Comparison of ENCODE assay signal across 23 mouse cellular contexts in the genomic region with DNA sequence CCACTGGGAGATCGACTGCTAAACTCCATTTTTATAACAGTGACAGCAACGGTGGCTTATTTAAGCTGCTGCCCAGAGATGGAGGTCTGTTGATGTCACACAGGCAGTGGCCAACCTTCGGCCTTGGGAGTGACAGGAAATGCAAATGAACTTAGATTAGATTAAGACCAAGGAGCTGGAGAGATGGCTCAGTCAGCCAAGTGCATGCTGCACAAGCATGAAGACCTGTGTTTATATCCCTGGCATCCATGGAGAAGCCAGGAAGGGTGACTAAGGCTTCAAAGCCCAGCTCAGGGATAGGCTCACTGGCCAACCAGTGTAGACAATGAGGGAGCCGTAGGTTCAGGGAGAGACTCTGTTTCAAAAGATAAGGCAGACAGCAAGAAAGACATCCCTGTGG. TPM values are rescaled to one million over a fixed set of nuclear protein-coding genes. Genes with fewer than 3 reads are reported as not detected.
DNase-seq lines count a peak whose midpoint lies in the region; ATAC-seq and TF ChIP-seq lines count a peak whose summit lies in the region.
"Had no signal": no experiment of that assay in that cellular context is flagged by ENCODE, and none has a peak within 500 bp of the region (broad histone marks: within the 10 kb centered on the region; RNA-seq: fewer than 3 reads in every experiment).

No protein-coding gene starts in this region.

- no peak for TF ChIP-seq EP300 in heart, postnatal 0 days (IDR thresholded peaks at IDR 0.05; ENCODE audit: low read depth)
- peak; percentile 73 for TF ChIP-seq EP300 in lung, postnatal 0 days (IDR thresholded peaks at IDR 0.05)

- H3K27me3 ChIP-seq in heart, postnatal 0 days (ENCODE audit: control insufficient read depth, insufficient read depth, low read length) = no peaks in the 10 kb centered on the region
- H3K27me3 ChIP-seq in E14TG2a.4 (ENCODE audit: insufficient read depth, low read length) = no peaks in the 10 kb centered on the region
- H3K27me3 ChIP-seq in lung, postnatal 0 days (replicated peaks; ENCODE audit: insufficient read depth, low read length) = no peaks in the 10 kb centered on the region
- H3K27me3 ChIP-seq: CH12.LX; limb, embryonic 13.5 days; midbrain, embryonic 13.5 days; stomach, embryonic 15.5 days had no signal

- intact Hi-C loops in left cerebral cortex, postnatal 25 days (cut with DNase I) = no loop called here

- 18% methylated on average over 4 of the region's 4 CpGs for WGBS in heart, postnatal 0 days
- 41% methylated on average over 4 of the region's 4 CpGs for WGBS in lung, postnatal 0 days

- H3K4me1 ChIP-seq in heart, postnatal 0 days (ENCODE audit: control insufficient read depth, insufficient read depth) = peaks cover under 1% of the 10 kb centered on the region; the same call in 1 of the 2 replicates
- H3K4me1 ChIP-seq in E14TG2a.4 (replicated peaks; ENCODE audit: low read depth, low read length) = peaks cover 58% of the 10 kb centered on the region
- H3K4me1 ChIP-seq in lung, postnatal 0 days (ENCODE audit: insufficient read depth, low read depth, low read length) = no peaks in the 10 kb centered on the region
- H3K4me1 ChIP-seq: forebrain, embryonic 10.5 days; midbrain, embryonic 13.5 days; stomach, embryonic 15.5 days had no signal

- H3K36me3 ChIP-seq in heart, postnatal 0 days (replicated peaks; ENCODE audit: control insufficient read depth, insufficient read depth, low read length) = no peaks in the 10 kb centered on the region
- peaks cover 3% of the 10 kb centered on the region; the same call in 1 of the 2 replicates for H3K36me3 ChIP-seq in E14TG2a.4 (ENCODE audit: insufficient read depth, low read length)
- H3K36me3 ChIP-seq in lung, postnatal 0 days (ENCODE audit: insufficient read depth, low read length) = no peaks in the 10 kb centered on the region
- H3K36me3 ChIP-seq: forebrain, embryonic 10.5 days; hindbrain, embryonic 10.5 days; limb, embryonic 13.5 days; midbrain, embryonic 13.5 days; stomach, embryonic 15.5 days had no signal

- no peak overlapping the region for H3K4me3 ChIP-seq in heart, postnatal 0 days (ENCODE audit: low read depth, low read length)
- peak overlapping the region; percentile 18; the same call in 1 of the 2 replicates for H3K4me3 ChIP-seq in E14TG2a.4 (replicated peaks; ENCODE audit: low read length)
- no peak overlapping the region for H3K4me3 ChIP-seq in lung, postnatal 0 days (ENCODE audit: low read depth, low read length)
- H3K4me3 ChIP-seq: forebrain, embryonic 10.5 days; gastrocnemius, adult 2 months; hindbrain, embryonic 10.5 days; limb, embryonic 13.5 days; midbrain, embryonic 13.5 days; myocyte; stomach, embryonic 15.5 days had no signal

- no peak for DNase-seq in heart, postnatal 0 days (ENCODE audit: low spot score)
- no peak for DNase-seq in heart, adult 8-10 months (ENCODE audit: low spot score)
- DNase-seq in MN1 (ENCODE audit: low spot score) = peak; percentile 65
- peak; percentile 64 for DNase-seq in lung, postnatal 0 days (ENCODE audit: low spot score)
- no peak for DNase-seq in cerebellum, postnatal 36 days
- DNase-seq in left cerebral cortex, postnatal 25 days (ENCODE audit: low spot score in 2 of 2) = no peak
- DNase-seq: adrenal gland, postnatal 36 days; cerebellum, adult 11-12 months; cerebellum, postnatal 25 days; gastrocnemius, adult 2 months; kidney, adult 9 months; right cerebral cortex, postnatal 14 days had no signal

- H3K9ac ChIP-seq in heart, postnatal 0 days (replicated peaks; ENCODE audit: low read depth, low read length) = no peak overlapping the region
- H3K9ac ChIP-seq in lung, postnatal 0 days (replicated peaks; ENCODE audit: low read depth) = no peak overlapping the region
- H3K9ac ChIP-seq: limb, embryonic 13.5 days; liver, embryonic 14.5 days; midbrain, embryonic 13.5 days; stomach, embryonic 15.5 days had no signal

- no peak for TF ChIP-seq CTCF in heart, postnatal 0 days (IDR thresholded peaks at IDR 0.05; ENCODE audit: low read depth)
- no peak for TF ChIP-seq CTCF in E14TG2a.4 (conservative IDR thresholded peaks at IDR 0.05; ENCODE audit: low read length)
- no peak for TF ChIP-seq CTCF in lung, postnatal 0 days (IDR thresholded peaks at IDR 0.05)

- no peaks in the 10 kb centered on the region for H3K9me3 ChIP-seq in heart, postnatal 0 days (replicated peaks; ENCODE audit: control insufficient read depth, low read length)
- H3K9me3 ChIP-seq in E14TG2a.4 (ENCODE audit: low read length) = no peaks in the 10 kb centered on the region
- no peaks in the 10 kb centered on the region for H3K9me3 ChIP-seq in lung, postnatal 0 days (ENCODE audit: low read length)
- H3K9me3 ChIP-seq: hindbrain, embryonic 10.5 days; limb, embryonic 13.5 days; midbrain, embryonic 13.5 days; stomach, embryonic 15.5 days had no signal

- no peak overlapping the region for H3K27ac ChIP-seq in heart, postnatal 0 days (ENCODE audit: low read depth)
- 0 out of 2 replicates have a peak overlapping the region, but pooled peaks have one; percentile 54 for H3K27ac ChIP-seq in lung, postnatal 0 days (ENCODE audit: low read length)
- H3K27ac ChIP-seq: forebrain, embryonic 10.5 days; gastrocnemius, adult 2 months; hindbrain, embryonic 10.5 days; hindbrain, postnatal 0 days; limb, embryonic 13.5 days; liver, embryonic 14.5 days; midbrain, embryonic 13.5 days; stomach, embryonic 15.5 days had no signal

- H3K4me2 ChIP-seq in heart, postnatal 0 days (ENCODE audit: low read depth, low read length) = no peak overlapping the region
- no peak overlapping the region for H3K4me2 ChIP-seq in lung, postnatal 0 days (replicated peaks; ENCODE audit: low read depth, low read length)
- H3K4me2 ChIP-seq: limb, embryonic 13.5 days; midbrain, embryonic 13.5 days; stomach, embryonic 15.5 days had no signal

- peak; percentile 60 for ATAC-seq in heart, postnatal 0 days (ENCODE audit: insufficient read depth, low read depth)
- ATAC-seq in lung, postnatal 0 days = peak; percentile 90
- ATAC-seq in megakaryocyte-erythroid progenitor cell, adult 5-6 weeks (replicated peaks; ENCODE audit: low FRiP score, low TSS enrichment, poor library complexity, severe bottlenecking) = no peak
- ATAC-seq: hindbrain, postnatal 0 days; midbrain, embryonic 13.5 days had no signal

RNA-seq across cellular contexts. Expression of a gene that starts 48.4 kb away (rescaled TPM):
- total RNA-seq in heart, postnatal 0 days (2014; rRNA removed; ENCODE audit: low replicate concordance) = 4.7 and 6.8 TPM in 2 replicates
- 1.1 and 1.2 TPM in 2 replicates for polyA plus RNA-seq in heart, postnatal 0 days (2015; fragmentation: Nextera tagmentation; extraction: Ambion mirVana)
- 1 to 10 TPM; 4.3 to 7.0 (median 5.9) TPM for total RNA-seq in heart, adult 8-10 months (2022)
- 4.0 and 4.6 TPM in 2 replicates for polyA plus RNA-seq in lung, postnatal 0 days (2015; fragmentation: Nextera tagmentation; extraction: Ambion mirVana)
- total RNA-seq in megakaryocyte-erythroid progenitor cell, adult 5-6 weeks (2014; fragmentation: Nextera tagmentation) = 0.37 TPM in 1 of 2 replicates, not detected in the other
- 0.23 and 0.30 TPM in 2 replicates for total RNA-seq in megakaryocyte-erythroid progenitor cell, adult 5-6 weeks (2017)
- 10 to 100 TPM; 79.4 to 84.9 TPM for total RNA-seq in left cerebral cortex, postnatal 25 days (2021)

Comparison
In these comparisons a context has a peak if more than half of its experiments do, and no peak if none do; other contexts are left out.
1. DNase-seq: peak in MN1 (single experiment) and lung, postnatal 0 days (single experiment); none in heart, postnatal 0 days (single experiment), heart, adult 8-10 months (single experiment), cerebellum, postnatal 36 days (0 of 2) and left cerebral cortex, postnatal 25 days (0 of 2).
2. RNA of a gene that starts 48.4 kb away (total RNA-seq): 79.4 to 84.9 TPM in left cerebral cortex, postnatal 25 days; 4.3 to 7.0 TPM in heart, adult 8-10 months, 4.7 to 6.8 TPM in heart, postnatal 0 days and 0.23 to 0.37 TPM in megakaryocyte-erythroid progenitor cell, adult 5-6 weeks; every median in the first group is over 10 times any median in the second.